Mouse (Mus musculus): ENCODE data around the gene Mmadhc. TPM values are rescaled to one million over a fixed set of nuclear protein-coding genes. Genes with fewer than 3 reads are reported as not detected.

The Mmadhc gene
- polyA plus RNA-seq (2017; shearing (Covaris generic)) = 62.4 TPM

DNA sequence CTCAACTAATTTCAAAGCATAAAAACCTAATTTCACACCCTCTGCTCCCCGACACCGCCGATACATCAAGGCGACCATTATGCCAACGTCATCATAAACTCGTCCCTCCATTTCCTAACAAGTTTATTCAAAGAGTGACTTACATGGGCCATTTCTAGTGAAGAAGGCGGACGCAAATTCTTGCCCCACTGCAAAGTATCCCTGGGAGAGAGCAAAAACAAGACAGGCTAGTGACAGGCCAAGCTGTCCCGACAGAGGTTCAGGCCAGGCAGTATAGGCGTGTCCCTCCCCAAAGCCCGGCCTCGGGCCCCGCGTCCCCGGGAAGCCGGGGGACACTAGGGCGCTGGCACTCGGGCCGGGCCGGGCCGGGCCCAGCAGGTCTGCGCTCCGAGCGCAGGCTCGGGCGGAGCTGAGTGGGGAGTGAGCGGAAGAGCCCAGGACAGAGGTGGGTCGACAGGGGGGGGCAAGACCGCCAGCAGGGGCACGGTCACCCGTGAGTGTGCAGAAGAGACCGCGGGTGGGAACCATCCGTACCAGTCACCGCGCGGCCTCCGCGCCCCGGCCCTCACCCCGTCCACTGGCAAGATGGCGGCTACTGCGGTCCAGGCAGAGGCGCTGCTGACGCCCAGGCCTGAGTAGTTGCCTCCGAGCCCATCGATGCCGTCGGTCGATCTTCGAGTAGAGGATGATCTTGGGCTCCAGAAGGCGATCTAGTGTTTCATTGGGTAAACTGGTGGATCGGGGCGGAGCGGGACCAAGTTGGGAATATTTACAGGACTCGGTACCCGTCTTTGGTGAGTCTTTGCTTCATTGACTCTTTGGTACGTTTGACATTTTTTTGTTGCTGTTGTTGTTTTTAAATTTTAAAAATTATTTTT is at the start of gene Mmadhc:
Gene Mmadhc, minus strand, starts transcription at position 693 of the 878 bp plus-strand sequence.

Other genes starting within 250 kb of the Mmadhc start
- gene Lypd6, start 230.4 kb downstream of the Mmadhc start, polyA plus RNA-seq (2017; shearing (Covaris generic)) = not detected